Mouse (Mus musculus) small intestine, adult 2 months (tissue): ENCODE measurements at regions not wholly inside any gene's neighbourhood (a gene's known extent, or its start where the extent isn't known, plus 50 kb on each side); places are given as distances from the start of the nearest gene placed in this dataset.

Source experiments
- H3K27ac ChIP-seq: fragments of 200-500 bp; 2 replicates; pipeline ENCODE4 v1.5.1; 2012; ENCODE audit warnings: low read depth, low read length, control low read depth, inconsistent platforms; ENCODE audit not compliant: insufficient read depth
- H3K27me3 ChIP-seq: fragments of 200-500 bp; 2 replicates; pipeline ENCODE4 v1.6.1; 2012; ENCODE audit warnings: mild to moderate bottlenecking, moderate library complexity, low read length, inconsistent platforms; ENCODE audit not compliant: control insufficient read depth, insufficient read depth
- H3K36me3 ChIP-seq: fragments of 200-500 bp; 2 replicates; pipeline ENCODE4 v1.6.1; 2012; ENCODE audit warnings: mild to moderate bottlenecking, low read length, control low read depth, inconsistent platforms; ENCODE audit not compliant: control insufficient read depth, insufficient read depth
- H3K4me1 ChIP-seq: fragments of 200-500 bp; 2 replicates; pipeline ENCODE4 v1.6.1; 2012; ENCODE audit warnings: low read length, inconsistent platforms, mixed read lengths; ENCODE audit not compliant: control insufficient read depth, insufficient read depth, insufficient read length
- H3K4me3 ChIP-seq: fragments of 200-500 bp; 2 replicates; pipeline ENCODE4 v1.5.1; 2012; ENCODE audit warnings: low read depth, mild to moderate bottlenecking, control low read depth, inconsistent platforms, low read length, moderate library complexity
- CTCF ChIP-seq: fragments of 200-500 bp; IDR thresholded peaks from 2 replicates; pipeline ENCODE4 v1.5.1; 2012; ENCODE audit warnings: low read depth, mild to moderate bottlenecking, control low read depth, inconsistent platforms, low read length, moderate library complexity, mixed read lengths; ENCODE audit not compliant: insufficient replicate concordance, insufficient read length; ENCODE audit errors: extremely low read depth
- POLR2A ChIP-seq: fragments of 200-500 bp; IDR thresholded peaks from 2 replicates; pipeline ENCODE4 v1.6.1; 2012; ENCODE audit warnings: low read depth, mild to moderate bottlenecking, control low read depth, inconsistent platforms, low read length, moderate library complexity
- WGBS: fragments of 180-500 bp; shearing (Covaris S2); methylation state at CpG from one replicate; pipeline ENCODE4 v1.1.7; 2018; 5-methylcytosine and 5-hydroxymethylcytosine counted together

DNA sequence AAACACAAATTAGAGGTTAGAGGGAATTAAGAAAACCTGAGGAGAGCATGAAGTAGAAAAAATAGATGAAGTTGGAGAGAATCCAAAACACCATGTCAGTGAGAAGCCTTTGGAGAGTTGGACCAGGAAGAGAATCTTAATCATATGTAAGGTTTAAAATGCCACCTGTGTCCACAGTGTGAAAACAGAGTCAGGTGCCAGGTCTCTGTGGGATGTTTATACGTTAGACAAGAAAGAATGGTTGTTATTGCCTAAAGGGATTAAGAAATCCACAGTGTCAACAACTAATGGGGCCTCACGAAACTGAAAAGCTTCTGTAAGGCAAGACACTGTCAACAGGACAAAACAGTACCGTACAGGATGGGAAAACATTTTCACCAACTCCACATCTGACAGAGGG lies 294.7 kb upstream of the Slc35b3 start:
- whole genome bisulfite sequencing = 57% methylated on average over 3 of the region's 3 CpGs

DNA sequence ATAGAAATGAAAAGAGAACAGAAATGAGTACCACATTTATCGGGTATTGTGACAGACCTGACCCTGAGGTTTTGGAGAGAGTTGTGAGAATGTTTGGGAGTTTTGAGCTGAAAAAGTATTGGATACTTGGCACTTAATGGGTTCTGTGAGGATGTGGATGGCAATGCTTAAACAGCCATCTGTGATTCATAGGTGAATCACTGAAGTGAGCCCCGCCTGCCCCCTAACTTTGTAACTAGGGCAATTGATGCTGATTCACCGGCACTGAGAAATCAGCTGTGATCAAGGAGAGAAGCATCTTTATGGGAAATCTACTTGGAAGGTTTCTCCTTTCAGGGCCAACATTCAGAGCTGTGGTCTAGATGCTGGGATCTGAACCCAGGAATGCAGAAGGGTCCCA lies 291.9 kb upstream of the Slc35b3 start:
- no peak for TF ChIP-seq POLR2A
- no peak for TF ChIP-seq CTCF
- H3K27ac ChIP-seq = no peak overlapping the region
- 92% methylated on average over 3 of the region's 3 CpGs for WGBS

More for the DNA sequence above, 294.7 kb upstream of the Slc35b3 start:
- H3K4me1 ChIP-seq = no peaks in the 10 kb centered on the region
- TF ChIP-seq CTCF = no peak
- TF ChIP-seq POLR2A = no peak
- H3K27me3 ChIP-seq = no peaks in the 10 kb centered on the region
- no peaks in the 10 kb centered on the region for H3K36me3 ChIP-seq
- no peak overlapping the region for H3K4me3 ChIP-seq
- H3K27ac ChIP-seq = no peak overlapping the region

DNA sequence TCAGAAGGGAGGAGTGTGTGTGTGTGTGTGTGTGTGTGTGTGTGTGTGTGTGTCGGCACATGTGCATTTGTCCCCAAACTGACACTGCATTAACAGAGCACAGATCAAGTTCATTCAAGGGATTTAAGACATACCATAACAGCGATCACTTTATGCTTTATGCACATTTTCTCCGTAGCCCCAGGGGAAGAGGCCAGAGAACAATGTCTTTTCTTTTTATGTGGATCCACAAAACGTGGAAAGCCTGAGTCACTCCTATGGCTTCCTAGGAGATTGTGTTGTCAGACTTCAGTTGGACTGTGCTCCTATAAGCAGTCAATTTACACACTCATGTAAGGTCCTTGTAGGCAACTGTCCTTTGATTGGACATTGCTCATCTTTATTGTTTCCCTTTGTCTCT lies 289.4 kb upstream of the Slc35b3 start:
- H3K36me3 ChIP-seq = no peaks in the 10 kb centered on the region
- no peaks in the 10 kb centered on the region for H3K4me1 ChIP-seq
- no peak overlapping the region for H3K4me3 ChIP-seq
- no peak overlapping the region for H3K27ac ChIP-seq
- TF ChIP-seq POLR2A = no peak
- TF ChIP-seq CTCF = no peak
- WGBS = 80% methylated on average over 4 of the region's 4 CpGs
- H3K27me3 ChIP-seq = no peaks in the 10 kb centered on the region

More for the DNA sequence above, 291.9 kb upstream of the Slc35b3 start:
- Histone ChIP-seq H3K4me3 (no peak overlapping the region), H3K4me1 (no peaks in the 10 kb centered on the region), H3K27me3 (no peaks in the 10 kb centered on the region), H3K36me3 (no peaks in the 10 kb centered on the region)

DNA sequence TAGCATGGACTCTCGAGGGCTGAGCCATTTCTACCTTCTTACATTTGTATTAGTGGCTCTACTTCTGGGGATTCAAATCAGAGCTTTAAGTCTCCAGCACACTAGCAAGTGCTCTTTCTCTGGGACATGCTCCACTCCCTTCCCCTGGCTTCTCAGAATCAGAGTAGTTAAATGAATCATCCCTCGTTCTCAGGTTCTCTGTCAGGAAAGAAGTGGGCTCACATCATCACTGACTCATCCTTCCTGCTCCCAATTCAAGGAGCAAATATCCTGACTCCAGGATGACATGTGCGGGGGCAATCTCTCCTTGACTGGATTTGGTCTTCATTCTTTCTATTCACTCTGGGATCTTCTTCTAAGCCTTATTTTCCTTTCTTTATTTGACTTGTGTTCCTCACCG lies 266.2 kb upstream of the Slc35b3 start:
- Histone ChIP-seq H3K36me3 (no peaks in the 10 kb centered on the region), H3K27ac (no peak overlapping the region), H3K4me1 (no peaks in the 10 kb centered on the region), H3K4me3 (no peak overlapping the region), H3K27me3 (no peaks in the 10 kb centered on the region)
- WGBS = 62% methylated on average over 4 of the region's 4 CpGs
- TF ChIP-seq CTCF (no peak), POLR2A (no peak)

DNA sequence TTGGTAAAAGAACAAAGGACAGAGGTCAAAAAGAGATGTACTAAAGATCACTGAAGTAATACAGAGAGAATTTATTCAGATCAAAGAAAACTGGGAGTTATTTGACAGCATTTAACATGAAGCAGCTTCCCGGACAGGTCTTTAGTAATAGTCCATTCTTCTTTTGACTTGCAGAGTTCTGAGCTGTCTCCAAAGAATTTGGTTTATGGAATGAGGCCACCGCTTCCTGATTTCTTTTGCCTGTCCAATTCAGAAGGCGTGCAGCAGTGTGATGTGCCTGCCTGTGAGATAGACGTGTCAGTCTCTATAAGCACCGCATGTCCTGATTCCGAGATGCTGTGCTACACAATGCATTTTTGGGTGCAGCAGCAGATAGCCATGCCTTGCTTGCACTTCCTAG lies 265.0 kb upstream of the Slc35b3 start:
- Histone ChIP-seq H3K36me3 (no peaks in the 10 kb centered on the region), H3K4me1 (no peaks in the 10 kb centered on the region), H3K4me3 (no peak overlapping the region), H3K27me3 (no peaks in the 10 kb centered on the region), H3K27ac (no peak overlapping the region)
- TF ChIP-seq CTCF (no peak), POLR2A (no peak)
- 80% methylated on average over 6 of the region's 6 CpGs for WGBS

DNA sequence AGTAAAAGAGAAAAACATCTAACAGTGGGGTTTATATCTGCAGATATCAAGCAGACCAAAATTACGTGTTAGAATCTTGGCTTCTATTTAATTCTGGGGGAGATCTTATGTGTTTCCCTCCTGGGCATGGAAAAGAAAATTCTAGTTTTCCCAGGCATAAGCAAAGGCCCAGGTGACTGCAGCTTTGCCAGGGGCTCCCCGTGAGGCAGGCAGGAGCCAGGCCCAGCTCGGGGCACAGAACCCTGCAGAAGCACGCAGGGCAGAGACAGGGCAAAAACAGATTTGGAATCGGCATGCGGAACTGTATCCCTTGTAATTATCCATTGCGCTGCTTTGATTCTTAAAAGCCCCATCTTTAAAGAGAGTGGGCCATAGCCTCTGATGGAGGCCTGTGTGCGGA lies 250.4 kb upstream of the Slc35b3 start:
- WGBS = 91% methylated on average over 8 of the region's 8 CpGs
- H3K36me3 ChIP-seq = no peaks in the 10 kb centered on the region
- H3K4me1 ChIP-seq = no peaks in the 10 kb centered on the region
- TF ChIP-seq CTCF (no peak), POLR2A (no peak)
- no peak overlapping the region for H3K4me3 ChIP-seq
- no peak overlapping the region for H3K27ac ChIP-seq
- no peaks in the 10 kb centered on the region for H3K27me3 ChIP-seq

DNA sequence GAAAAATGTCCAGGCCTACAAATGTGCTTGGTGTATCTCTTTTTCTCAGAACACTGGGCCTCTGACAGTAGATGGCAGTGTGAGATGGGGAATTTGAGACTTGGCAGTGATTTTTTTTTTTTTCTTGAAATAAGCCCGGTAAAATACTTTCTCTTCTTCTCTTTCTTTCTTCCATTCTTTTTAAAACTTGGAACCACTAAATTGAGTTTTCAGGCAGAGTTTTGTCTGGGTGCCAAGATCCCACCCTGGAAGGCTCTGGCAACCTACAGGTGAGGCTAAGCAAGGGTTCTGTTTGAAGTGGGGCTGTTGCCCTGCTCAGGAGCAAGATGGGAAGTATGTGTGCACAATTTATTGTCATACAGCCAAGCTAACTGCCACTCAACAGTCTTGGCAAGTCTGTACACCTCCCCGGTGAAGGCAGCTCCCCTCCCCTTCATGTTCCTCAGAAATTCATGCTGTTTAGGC lies 223.1 kb upstream of the Slc35b3 start:
- Histone ChIP-seq H3K36me3 (no peaks in the 10 kb centered on the region), H3K27me3 (no peaks in the 10 kb centered on the region), H3K4me3 (no peak overlapping the region), H3K4me1 (no peaks in the 10 kb centered on the region), H3K27ac (no peak overlapping the region)
- WGBS = 26% methylated on average over 2 of the region's 2 CpGs
- no peak for TF ChIP-seq POLR2A
- no peak for TF ChIP-seq CTCF

DNA sequence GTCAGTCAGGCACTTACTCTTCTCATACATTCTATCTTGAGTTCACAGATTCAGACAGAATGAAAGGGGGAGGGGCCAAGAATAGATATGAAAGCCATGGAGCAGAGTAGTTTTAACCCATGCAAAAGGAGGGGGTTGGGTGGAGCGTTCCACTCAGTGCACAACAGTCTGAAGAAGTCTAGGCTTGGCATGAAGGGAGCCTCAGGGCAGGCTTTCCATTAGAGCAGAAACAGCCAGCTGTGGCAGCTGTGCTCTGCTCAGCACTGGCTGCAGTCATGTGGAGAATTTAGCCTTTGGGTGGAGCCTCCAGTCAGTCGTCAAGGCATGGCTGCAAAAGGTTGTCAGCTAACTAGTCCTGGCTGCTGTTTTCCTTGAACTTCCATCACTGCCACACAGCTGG lies 201.3 kb upstream of the Slc35b3 start:
- no peaks in the 10 kb centered on the region for H3K36me3 ChIP-seq
- H3K27me3 ChIP-seq = no peaks in the 10 kb centered on the region
- TF ChIP-seq CTCF = no peak
- TF ChIP-seq POLR2A = no peak
- H3K4me3 ChIP-seq = no peak overlapping the region
- 59% methylated on average over 2 of the region's 2 CpGs for WGBS
- H3K27ac ChIP-seq = no peak overlapping the region
- no peaks in the 10 kb centered on the region for H3K4me1 ChIP-seq
